Mouse (Mus musculus): Measurements from ENCODE around the gene AC129217.1. TPM values are rescaled to one million over a fixed set of nuclear protein-coding genes. Genes with fewer than 3 reads are reported as not detected.
A peak's percentile ranks its signal among the peaks of the same experiment; 100 is the strongest.

Gene AC129217.1
- polyA plus RNA-seq, 1 experiment from 2014 or later = not detected

GRCm38 (mm10) chr19:8875031-8875430, 45.5 kb downstream of the AC129217.1 start:
- H3K4me3 ChIP-seq (replicated peaks) = no peak overlapping the region
- no peaks in the 10 kb centered on the region for H3K27me3 ChIP-seq (replicated peaks)
- no peak overlapping the region for H3K4me2 ChIP-seq
- no peak overlapping the region for H3K27ac ChIP-seq
- ATAC-seq (ENCODE audit: insufficient read depth, low FRiP score, low read depth) = no peak
- 86% methylated on average over 7 of the region's 7 CpGs for WGBS
- no peak overlapping the region for H3K9ac ChIP-seq
- no peaks in the 10 kb centered on the region for H3K9me3 ChIP-seq
- peaks cover 13% of the 10 kb centered on the region for H3K4me1 ChIP-seq
- peaks cover 24% of the 10 kb centered on the region for H3K36me3 ChIP-seq

DNA sequence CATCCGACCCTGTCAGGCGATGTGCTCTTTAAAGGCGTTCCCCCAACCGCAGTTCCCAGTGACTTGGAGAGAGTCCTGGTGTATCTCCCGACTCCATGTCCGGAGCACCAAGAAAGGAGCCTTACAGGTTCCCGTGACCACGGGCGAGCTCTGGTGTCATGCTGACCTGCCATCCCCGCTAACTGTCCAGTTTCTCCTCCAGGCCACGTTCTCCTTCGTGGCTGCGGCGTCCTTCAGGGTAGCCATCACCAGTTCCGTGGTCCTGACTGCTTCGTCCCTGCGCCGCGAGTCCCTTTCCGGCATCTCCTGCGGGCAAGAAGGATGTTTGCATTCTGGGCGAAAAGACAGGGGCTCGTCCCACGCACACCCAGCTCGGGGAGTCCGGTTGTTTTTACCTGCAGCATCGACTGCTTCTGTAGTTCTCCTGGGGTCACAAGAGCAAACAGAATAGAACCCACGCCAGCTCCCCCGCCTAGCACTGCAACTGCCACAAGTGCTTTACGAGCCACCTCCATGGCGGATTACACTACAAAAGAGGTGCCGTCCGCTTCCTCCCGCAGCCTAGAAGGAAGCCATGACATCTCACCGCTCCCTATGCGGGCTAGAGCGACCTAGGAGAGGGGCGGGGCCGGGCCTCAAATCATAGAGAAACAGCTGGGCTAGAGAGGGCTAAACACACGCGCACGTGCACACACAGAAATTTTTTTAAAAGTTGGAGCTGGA, 50.9 kb downstream of the AC129217.1 start, which contains the start of gene Uqcc3:
Gene Uqcc3 (minus strand): TSS at position 613 of the 723 bp plus-strand sequence.
- under 1% methylated on average over 42 of the region's 42 CpGs for WGBS
- Histone ChIP-seq H3K27ac (peak within 1 kb of the TSS; percentile 89), H3K4me3 (replicated peaks) (peak within 1 kb of the TSS; percentile 68), H3K9ac (peak within 1 kb of the TSS; percentile 89), H3K9me3 (no peaks in the 10 kb centered on the region), H3K4me1 (peaks cover 9% of the 10 kb centered on the region; the same call in 1 of the 2 replicates), H3K4me2 (peak within 1 kb of the TSS; percentile 72), H3K27me3 (replicated peaks) (no peaks in the 10 kb centered on the region), H3K36me3 (peaks cover 13% of the 10 kb centered on the region)
- ATAC-seq (ENCODE audit: insufficient read depth, low FRiP score, low read depth) = peak; percentile 93

- peaks cover 9% of the 10 kb centered on the region; the same call in 1 of the 2 replicates for H3K36me3 ChIP-seq
- H3K9me3 ChIP-seq = no peaks in the 10 kb centered on the region
- H3K4me1 ChIP-seq = peaks cover 9% of the 10 kb centered on the region; the same call in 1 of the 2 replicates
- H3K4me3 ChIP-seq (replicated peaks) = peak overlapping the region; percentile 68
- no peak for ATAC-seq (ENCODE audit: insufficient read depth, low FRiP score, low read depth)
- H3K27ac ChIP-seq = no peak overlapping the region
- peak overlapping the region; percentile 89; the same call in 1 of the 2 replicates for H3K9ac ChIP-seq
- no peaks in the 10 kb centered on the region for H3K27me3 ChIP-seq (replicated peaks)
- H3K4me2 ChIP-seq = peak overlapping the region; percentile 72
- WGBS = 13% methylated on average over 3 of the region's 3 CpGs
These were observed 51.4 kb downstream of the AC129217.1 start for GRCm38 (mm10) chr19:8881034-8881392.

DNA sequence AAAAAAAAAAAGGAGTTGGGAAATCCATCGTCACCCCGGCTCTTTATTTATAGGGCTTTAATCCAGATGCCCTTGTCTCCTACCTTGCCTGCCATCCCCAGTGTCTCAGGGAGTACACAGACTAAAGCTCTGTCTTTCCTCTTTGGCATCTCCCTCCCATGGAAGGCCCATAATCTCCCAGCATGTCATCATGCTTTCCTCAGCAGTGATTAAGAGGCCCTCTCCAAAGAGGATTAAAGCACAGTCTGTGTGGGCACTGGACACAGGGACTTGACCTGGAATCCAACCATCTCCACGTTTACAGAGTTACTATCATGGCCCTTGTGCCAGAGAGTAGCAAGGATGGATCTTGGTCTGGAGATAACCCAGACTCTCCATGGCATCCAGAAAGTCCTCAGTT, 54.0 kb downstream of the AC129217.1 start, which contains the start of the genes Lbhd1 and Gm49403:
Gene Lbhd1 (plus strand): TSS at position 117 of the 400 bp plus-strand sequence.
Gene Gm49403 (plus strand): TSS at position 315 of the 400 bp plus-strand sequence.
- H3K9ac ChIP-seq = no peak within 1 kb of the TSS
- no peaks in the 10 kb centered on the region for H3K27me3 ChIP-seq (replicated peaks)
- H3K36me3 ChIP-seq = no peaks in the 10 kb centered on the region
- WGBS = 83% methylated on average over 3 of the region's 3 CpGs
- H3K4me3 ChIP-seq (replicated peaks) = no peak within 1 kb of the TSS
- H3K9me3 ChIP-seq = no peaks in the 10 kb centered on the region
- H3K4me1 ChIP-seq = peaks cover 9% of the 10 kb centered on the region; the same call in 1 of the 2 replicates
- H3K27ac ChIP-seq = no peak within 1 kb of the TSS
- ATAC-seq (ENCODE audit: insufficient read depth, low FRiP score, low read depth) = no peak
- H3K4me2 ChIP-seq = no peak within 1 kb of the TSS

- Histone ChIP-seq H3K27me3 (replicated peaks) (no peaks in the 10 kb centered on the region), H3K4me2 (0 out of 2 replicates have a peak overlapping the region, but pooled peaks have one; percentile 57), H3K4me3 (replicated peaks) (no peak overlapping the region), H3K36me3 (0 out of 2 replicates have a peak, but pooled peaks cover 4% of the 10 kb centered on the region), H3K4me1 (peaks cover 6% of the 10 kb centered on the region; the same call in 1 of the 2 replicates), H3K9me3 (no peaks in the 10 kb centered on the region), H3K9ac (no peak overlapping the region), H3K27ac (peak overlapping the region; percentile 80)
- ATAC-seq (ENCODE audit: insufficient read depth, low FRiP score, low read depth) = no peak
- 43% methylated on average over 1 of the region's 1 CpGs for WGBS
These were observed 57.5 kb downstream of the AC129217.1 start for GRCm38 (mm10) chr19:8886916-8887584.

GRCm38 (mm10) chr19:8887585-8888463, 58.3 kb downstream of the AC129217.1 start:
- ATAC-seq (ENCODE audit: insufficient read depth, low FRiP score, low read depth) = no peak
- peak overlapping the region; percentile 59 for H3K4me3 ChIP-seq (replicated peaks)
- H3K36me3 ChIP-seq = 0 out of 2 replicates have a peak, but pooled peaks cover 4% of the 10 kb centered on the region
- peak overlapping the region; percentile 57 for H3K4me2 ChIP-seq
- H3K27me3 ChIP-seq (replicated peaks) = no peaks in the 10 kb centered on the region
- no peaks in the 10 kb centered on the region for H3K9me3 ChIP-seq
- peaks cover 6% of the 10 kb centered on the region; the same call in 1 of the 2 replicates for H3K4me1 ChIP-seq
- peak overlapping the region; percentile 55; the same call in 1 of the 2 replicates for H3K9ac ChIP-seq
- peak overlapping the region; percentile 80 for H3K27ac ChIP-seq
- WGBS = 13% methylated on average over 19 of the region's 19 CpGs

GRCm38 (mm10) chr19:8888511-8889385, 59.2 kb downstream of the AC129217.1 start, which contains the start of the genes 1810009A15Rik and Gm49416:
TSS of gene 1810009A15Rik (plus strand) at chr19:8888853.
TSS of gene Gm49416 (plus strand) at chr19:8888926.
- Histone ChIP-seq H3K4me1 (peaks cover 9% of the 10 kb centered on the region), H3K9ac (peak within 1 kb of the TSS; percentile 55; the same call in 1 of the 2 replicates), H3K36me3 (0 out of 2 replicates have a peak, but pooled peaks cover 4% of the 10 kb centered on the region), H3K27ac (peak within 1 kb of the TSS; percentile 85), H3K27me3 (replicated peaks) (no peaks in the 10 kb centered on the region), H3K4me2 (peak within 1 kb of the TSS; percentile 57), H3K4me3 (replicated peaks) (peak within 1 kb of the TSS; percentile 59), H3K9me3 (no peaks in the 10 kb centered on the region)
- ATAC-seq (ENCODE audit: insufficient read depth, low FRiP score, low read depth) = peak; percentile 95
- under 1% methylated on average over 58 of the region's 58 CpGs for WGBS

Small RNA genes lying within 50 kb of the gene (microRNA-seq; reads per million reads assigned to microRNA genes)
- not detected for gene Mir5136

Other genes with a start within 250 kb of the AC129217.1 start
- 0.05 and 0.12 TPM in 2 replicates for gene Slc22a8, start 238.5 kb upstream of the AC129217.1 start, polyA plus RNA-seq (2015; fragmentation: Nextera tagmentation; extraction: Ambion mirVana)
- gene Slc22a6, start 211.7 kb upstream of the AC129217.1 start, polyA plus RNA-seq (2015; fragmentation: Nextera tagmentation; extraction: Ambion mirVana) = not detected in 2 replicates
- gene Chrm1, start 166.0 kb upstream of the AC129217.1 start, polyA plus RNA-seq (2015; fragmentation: Nextera tagmentation; extraction: Ambion mirVana) = 0.88 and 0.98 TPM in 2 replicates
- gene Slc3a2, start 106.4 kb upstream of the AC129217.1 start, polyA plus RNA-seq (2015; fragmentation: Nextera tagmentation; extraction: Ambion mirVana) = 111 and 122 TPM in 2 replicates
- 76.3 and 90.4 TPM in 2 replicates for gene Wdr74, start 93.9 kb upstream of the AC129217.1 start, polyA plus RNA-seq (2015; fragmentation: Nextera tagmentation; extraction: Ambion mirVana)
- 1.4 and 1.7 TPM in 2 replicates for gene 1700092M07Rik, start 89.1 kb upstream of the AC129217.1 start, polyA plus RNA-seq (2015; fragmentation: Nextera tagmentation; extraction: Ambion mirVana)
- 132 and 134 TPM in 2 replicates for gene Stx5a, start 88.4 kb upstream of the AC129217.1 start, polyA plus RNA-seq (2015; fragmentation: Nextera tagmentation; extraction: Ambion mirVana)
- gene Nxf1, start 72.7 kb upstream of the AC129217.1 start, polyA plus RNA-seq (2015; fragmentation: Nextera tagmentation; extraction: Ambion mirVana) = 159 and 160 TPM in 2 replicates
- 158 and 161 TPM in 2 replicates for gene Tmem223, start 58.8 kb upstream of the AC129217.1 start, polyA plus RNA-seq (2015; fragmentation: Nextera tagmentation; extraction: Ambion mirVana)
- 95.7 and 104 TPM in 2 replicates for gene Tmem179b, start 55.3 kb upstream of the AC129217.1 start, polyA plus RNA-seq (2015; fragmentation: Nextera tagmentation; extraction: Ambion mirVana)
- 26.3 and 26.9 TPM in 2 replicates for gene Taf6l, start 43.4 kb upstream of the AC129217.1 start, polyA plus RNA-seq (2015; fragmentation: Nextera tagmentation; extraction: Ambion mirVana)
- 136 and 137 TPM in 2 replicates for gene Polr2g, start 31.2 kb upstream of the AC129217.1 start, polyA plus RNA-seq (2015; fragmentation: Nextera tagmentation; extraction: Ambion mirVana)
- gene Zbtb3, start 27.2 kb upstream of the AC129217.1 start, polyA plus RNA-seq (2015; fragmentation: Nextera tagmentation; extraction: Ambion mirVana) = 4.1 and 4.4 TPM in 2 replicates
- gene Ttc9c, start 10.4 kb upstream of the AC129217.1 start, polyA plus RNA-seq (2015; fragmentation: Nextera tagmentation; extraction: Ambion mirVana) = 49.7 and 52.1 TPM in 2 replicates
- 5.9 and 6.6 TPM in 2 replicates for gene Hnrnpul2, start 9.8 kb upstream of the AC129217.1 start, polyA plus RNA-seq (2015; fragmentation: Nextera tagmentation; extraction: Ambion mirVana)
- gene Bscl2, start 7.7 kb downstream of the AC129217.1 start, polyA plus RNA-seq (2015; fragmentation: Nextera tagmentation; extraction: Ambion mirVana) = 49.7 and 53.4 TPM in 2 replicates
- gene Gng3, start 9.4 kb downstream of the AC129217.1 start, polyA plus RNA-seq (2015; fragmentation: Nextera tagmentation; extraction: Ambion mirVana) = 11.2 and 14.7 TPM in 2 replicates
- 1.6 and 1.8 TPM in 2 replicates for gene Lrrn4cl, start 21.0 kb downstream of the AC129217.1 start, polyA plus RNA-seq (2015; fragmentation: Nextera tagmentation; extraction: Ambion mirVana)
- gene Ubxn1, start 41.7 kb downstream of the AC129217.1 start, polyA plus RNA-seq (2015; fragmentation: Nextera tagmentation; extraction: Ambion mirVana) = 160 and 163 TPM in 2 replicates
- 61.9 and 62.8 TPM in 2 replicates for gene Uqcc3, start 51.1 kb downstream of the AC129217.1 start, polyA plus RNA-seq (2015; fragmentation: Nextera tagmentation; extraction: Ambion mirVana)
- gene Lbhd1, start 54.0 kb downstream of the AC129217.1 start, polyA plus RNA-seq (2015; fragmentation: Nextera tagmentation; extraction: Ambion mirVana) = 69.9 and 93.9 TPM in 2 replicates
- not detected in 2 replicates for gene Gm49403, start 54.2 kb downstream of the AC129217.1 start, polyA plus RNA-seq (2015; fragmentation: Nextera tagmentation; extraction: Ambion mirVana)
- gene 1810009A15Rik, start 59.1 kb downstream of the AC129217.1 start, polyA plus RNA-seq (2015; fragmentation: Nextera tagmentation; extraction: Ambion mirVana) = 82.3 and 82.9 TPM in 2 replicates
- not detected in 2 replicates for gene Gm49416, start 59.2 kb downstream of the AC129217.1 start, polyA plus RNA-seq (2015; fragmentation: Nextera tagmentation; extraction: Ambion mirVana)
- 36.8 and 43.6 TPM in 2 replicates for gene Ints5, start 63.2 kb downstream of the AC129217.1 start, polyA plus RNA-seq (2015; fragmentation: Nextera tagmentation; extraction: Ambion mirVana)
- 89.3 and 103 TPM in 2 replicates for gene Ganab, start 68.3 kb downstream of the AC129217.1 start, polyA plus RNA-seq (2015; fragmentation: Nextera tagmentation; extraction: Ambion mirVana)
- gene B3gat3, start 90.6 kb downstream of the AC129217.1 start, polyA plus RNA-seq (2015; fragmentation: Nextera tagmentation; extraction: Ambion mirVana) = 39.8 and 44.5 TPM in 2 replicates
- gene Rom1, start 99.6 kb downstream of the AC129217.1 start, polyA plus RNA-seq (2015; fragmentation: Nextera tagmentation; extraction: Ambion mirVana) = 3.3 and 3.4 TPM in 2 replicates
- 31.7 and 32.6 TPM in 2 replicates for gene Eml3, start 99.8 kb downstream of the AC129217.1 start, polyA plus RNA-seq (2015; fragmentation: Nextera tagmentation; extraction: Ambion mirVana)
- 132 and 142 TPM in 2 replicates for gene Mta2, start 112.1 kb downstream of the AC129217.1 start, polyA plus RNA-seq (2015; fragmentation: Nextera tagmentation; extraction: Ambion mirVana)
- gene Tut1, start 124.1 kb downstream of the AC129217.1 start, polyA plus RNA-seq (2015; fragmentation: Nextera tagmentation; extraction: Ambion mirVana) = 29.1 and 31.8 TPM in 2 replicates
- 383 and 461 TPM in 2 replicates for gene Eef1g, start 137.3 kb downstream of the AC129217.1 start, polyA plus RNA-seq (2015; fragmentation: Nextera tagmentation; extraction: Ambion mirVana)
- 32.2 and 43.5 TPM in 2 replicates for gene Ahnak, start 159.5 kb downstream of the AC129217.1 start, polyA plus RNA-seq (2015; fragmentation: Nextera tagmentation; extraction: Ambion mirVana)

Data from stomach, embryonic 15.5 days (tissue).